Mouse (Mus musculus) heart, postnatal 10 days (tissue): Measurements from ENCODE around the gene Cnot6. TPM values are rescaled to one million over a fixed set of nuclear protein-coding genes. Genes with fewer than 3 reads are reported as not detected.

Experiments used
- DNase-seq, 2 experiments: peaks; one replicate each; pipeline ENCODE4 v3.0.0; 2021
- intact Hi-C: fragments of 180-260 bp; cut with DNase I; formaldehyde crosslinking; loops from one replicate; pipeline ENCODE4 v1.15.1; 2025
- total RNA-seq, 2 experiments: library from RNA; stranded (reverse); gene quantifications; 2 replicates each; pipeline ENCODE4 v1.2.3; 2021

Cnot6 gene
- total RNA-seq, 2 experiments from 2014 or later, result 49.2 to 56.2 TPM

GRCm38 (mm10) chr11:49719466-49720151, 7.1 kb upstream of the Cnot6 start:
- intact Hi-C loops, result no loop called here
- no peak for DNase-seq

- DNase-seq, result peak; percentile 35 to 45
- intact Hi-C loops, result loop anchor here (5.0 kb wide), 1 partner anchor 56 kb away; no protein-coding TSS in a partner anchor
These were observed 1.1 kb upstream of the Cnot6 start for GRCm38 (mm10) chr11:49713336-49714334.

GRCm38 (mm10) chr11:49711981-49712554, 455 bp downstream of the Cnot6 start:
- peak; percentile 46 to 55 for DNase-seq
- intact Hi-C loops, result loop anchor here (5.0 kb wide), 1 partner anchor 55 kb away; no protein-coding TSS in a partner anchor

- DNase-seq, result no peak
- intact Hi-C loops, result loop anchor here (5.0 kb wide), 1 partner anchor 53 kb away; no protein-coding TSS in a partner anchor
These were observed 1.9 kb downstream of the Cnot6 start for GRCm38 (mm10) chr11:49710664-49711063.

GRCm38 (mm10) chr11:49707834-49708233, 4.7 kb downstream of the Cnot6 start:
- DNase-seq, result no peak
- intact Hi-C loops, result no loop called here

- DNase-seq, result no peak
- intact Hi-C loops, result no loop called here
These were observed 7.7 kb downstream of the Cnot6 start for GRCm38 (mm10) chr11:49704804-49705203.

- intact Hi-C loops, result no loop called here
- DNase-seq, result no peak
These were observed 10.5 kb downstream of the Cnot6 start for GRCm38 (mm10) chr11:49702014-49702413.

GRCm38 (mm10) chr11:49699079-49699478, 13.4 kb downstream of the Cnot6 start:
- DNase-seq, result no peak
- intact Hi-C loops, result no loop called here

GRCm38 (mm10) chr11:49697779-49698178, 14.7 kb downstream of the Cnot6 start:
- intact Hi-C loops, result no loop called here
- DNase-seq, result no peak

- intact Hi-C loops, result no loop called here
- DNase-seq, result no peak
These were observed 16.1 kb downstream of the Cnot6 start for GRCm38 (mm10) chr11:49696472-49696871.

GRCm38 (mm10) chr11:49695695-49696094, 16.8 kb downstream of the Cnot6 start:
- no peak for DNase-seq
- intact Hi-C loops, result no loop called here

GRCm38 (mm10) chr11:49695013-49695412, 17.5 kb downstream of the Cnot6 start:
- no peak for DNase-seq
- intact Hi-C loops, result no loop called here

- intact Hi-C loops, result no loop called here
- peak; percentile 44 to 45 for DNase-seq
These were observed 28.1 kb downstream of the Cnot6 start for GRCm38 (mm10) chr11:49684237-49684973.

- intact Hi-C loops, result no loop called here
- no peak for DNase-seq
These were observed 39.1 kb downstream of the Cnot6 start for GRCm38 (mm10) chr11:49673433-49673832.

- intact Hi-C loops, result no loop called here
- no peak for DNase-seq
These were observed 47.1 kb downstream of the Cnot6 start for GRCm38 (mm10) chr11:49665462-49665861.

GRCm38 (mm10) chr11:49664262-49665140, 48.0 kb downstream of the Cnot6 start:
- DNase-seq, result no peak
- intact Hi-C loops, result no loop called here

GRCm38 (mm10) chr11:49663310-49663709, 49.2 kb downstream of the Cnot6 start, which contains the start of gene Scgb3a1:
Gene Scgb3a1, plus strand, starts transcription at chr11:49663610.
- intact Hi-C loops, result no loop called here
- no peak for DNase-seq

- intact Hi-C loops, result no loop called here
These were observed 50.2 kb downstream of the Cnot6 start for GRCm38 (mm10) chr11:49662292-49662780.

GRCm38 (mm10) chr11:49659470-49659799, 53.1 kb downstream of the Cnot6 start:
- DNase-seq, result no peak
- intact Hi-C loops, result loop anchor here (5.0 kb wide), 1 partner anchor 53 kb away; the partner anchor contains the start of gene Cnot6

More at GRCm38 (mm10) chr11:49662292-49662780, 50.2 kb downstream of the Cnot6 start:
- no peak for DNase-seq
